Mouse (Mus musculus): ENCODE results near the gene Nmnat1.
"Not testable (repeated sequence)": the region's sequence is repeated elsewhere in the genome, so short reads cannot be mapped to it uniquely, and the experiment has no call there.

Nmnat1 gene

GRCm38 (mm10) chr4:149489415-149490240 lies 4.6 kb upstream of the Nmnat1 start:
- no peak for DNase-seq

GRCm38 (mm10) chr4:149487729-149488128 lies 2.7 kb upstream of the Nmnat1 start:
- no peak for DNase-seq

DNA sequence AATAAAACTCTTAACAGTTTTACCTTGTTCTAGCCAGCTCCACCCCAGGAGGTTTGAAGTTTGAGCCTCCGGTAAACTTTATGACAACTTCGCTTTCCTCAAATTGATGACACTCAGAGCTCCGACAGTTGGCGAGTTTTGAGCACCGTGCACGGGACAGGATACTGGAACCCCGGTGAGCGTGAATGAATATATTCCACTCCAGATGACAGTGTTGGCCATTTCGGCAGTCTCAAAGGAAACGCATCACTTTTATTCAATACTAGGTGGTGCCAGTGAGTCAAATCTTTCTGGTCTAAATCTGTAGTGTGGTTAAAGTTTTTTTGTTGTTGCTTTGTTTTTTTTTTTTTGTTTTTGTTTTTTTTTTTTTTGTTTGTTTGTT lies 814 bp upstream of the Nmnat1 start:
- no peak for DNase-seq

DNA sequence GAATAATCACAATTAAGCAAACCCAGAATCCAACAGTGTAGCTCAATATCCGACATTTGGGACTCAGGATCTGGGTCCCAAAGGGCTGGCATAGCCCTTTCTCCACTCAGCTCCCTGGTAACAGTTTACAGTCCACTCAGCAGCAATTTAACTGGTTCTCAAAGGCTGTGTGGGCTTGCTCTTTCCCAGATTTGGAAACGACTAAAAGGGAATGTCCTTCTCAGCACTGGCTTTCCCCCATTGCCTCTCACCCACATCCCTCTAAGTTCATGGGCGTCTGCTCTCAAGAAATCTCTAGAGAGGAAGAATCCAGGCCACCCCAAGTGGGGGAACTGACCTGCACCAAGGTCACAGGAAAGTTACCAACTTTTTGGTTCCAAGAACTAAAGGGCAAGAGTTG lies 436 bp downstream of the Nmnat1 start:
- no peak for DNase-seq

- no peak for DNase-seq
Observed at GRCm38 (mm10) chr4:149477078-149477477, 7.9 kb downstream of the Nmnat1 start, which contains the start of gene Tmem274. Gene Tmem274, plus strand, starts transcription at chr4:149477378.

DNA sequence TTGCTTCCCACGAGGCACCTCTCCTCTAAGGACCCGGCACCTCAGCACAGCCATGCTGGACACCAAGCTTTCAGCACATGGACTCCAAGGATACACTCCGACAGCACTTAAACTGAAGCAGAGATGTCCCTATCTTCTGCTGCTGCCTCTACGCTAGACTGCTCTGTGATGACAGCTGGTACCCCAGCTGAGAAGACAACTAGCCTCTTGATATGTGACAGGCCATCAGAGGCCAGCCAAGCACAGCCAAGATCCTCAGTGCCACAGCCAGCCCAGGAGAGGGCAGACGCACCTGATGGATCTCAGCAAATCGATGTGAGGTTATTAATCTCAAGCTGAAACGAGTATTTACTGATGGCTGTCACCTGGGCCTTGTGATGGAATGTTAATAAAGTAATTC lies 9.9 kb downstream of the Nmnat1 start:
- DNase-seq, result no peak

DNA sequence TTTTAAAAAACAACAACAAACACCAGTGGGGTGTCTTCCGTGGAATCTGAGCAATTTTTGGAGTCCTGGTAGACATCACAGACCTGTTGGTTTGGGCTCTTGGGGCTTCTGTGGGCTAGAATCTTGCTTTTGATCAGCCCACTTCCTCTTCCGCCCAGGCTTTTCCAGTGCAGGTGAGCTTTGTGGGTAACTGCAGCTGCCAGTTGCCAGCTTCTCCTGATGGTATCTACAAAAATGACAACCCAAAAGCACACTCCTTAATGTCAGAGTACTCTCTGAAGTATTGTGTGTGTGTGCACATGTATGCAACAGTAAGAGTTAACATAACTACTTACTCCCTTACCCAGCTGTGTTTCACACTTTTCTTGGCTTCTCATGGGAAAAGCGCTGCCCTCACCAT lies 15.4 kb downstream of the Nmnat1 start:
- DNase-seq, result no peak

DNA sequence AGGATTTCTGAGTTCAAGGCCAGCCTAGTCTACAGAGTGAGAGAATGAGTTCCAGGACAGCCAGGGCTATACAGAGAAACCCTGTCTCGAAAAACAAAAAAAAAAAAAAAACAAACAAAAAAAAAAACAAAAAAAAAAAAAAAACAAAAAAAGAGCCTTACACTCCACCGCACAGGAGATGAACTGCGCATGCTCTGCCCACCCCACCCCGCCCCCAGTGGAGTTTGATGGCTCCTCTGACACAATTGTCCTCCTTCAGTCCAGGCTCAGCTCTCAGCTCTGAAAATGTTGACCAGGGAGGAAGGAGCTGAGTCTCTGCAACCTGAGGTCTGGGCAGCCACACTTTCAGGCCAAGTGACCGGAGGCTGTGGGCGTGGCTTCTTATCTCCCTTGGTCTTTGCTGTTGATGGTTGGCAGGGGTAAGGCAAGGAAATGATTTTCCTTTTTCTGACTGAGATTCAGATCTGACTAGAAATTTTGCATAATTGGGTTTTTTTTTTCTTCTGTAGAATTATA lies 21.5 kb downstream of the Nmnat1 start:
- no peak for DNase-seq

GRCm38 (mm10) chr4:149462305-149462971 lies 22.6 kb downstream of the Nmnat1 start:
- no peak for DNase-seq

GRCm38 (mm10) chr4:149461579-149462304 lies 23.3 kb downstream of the Nmnat1 start:
- no peak for DNase-seq

GRCm38 (mm10) chr4:149460475-149460874 lies 24.5 kb downstream of the Nmnat1 start:
- DNase-seq, result not testable (repeated sequence)

DNA sequence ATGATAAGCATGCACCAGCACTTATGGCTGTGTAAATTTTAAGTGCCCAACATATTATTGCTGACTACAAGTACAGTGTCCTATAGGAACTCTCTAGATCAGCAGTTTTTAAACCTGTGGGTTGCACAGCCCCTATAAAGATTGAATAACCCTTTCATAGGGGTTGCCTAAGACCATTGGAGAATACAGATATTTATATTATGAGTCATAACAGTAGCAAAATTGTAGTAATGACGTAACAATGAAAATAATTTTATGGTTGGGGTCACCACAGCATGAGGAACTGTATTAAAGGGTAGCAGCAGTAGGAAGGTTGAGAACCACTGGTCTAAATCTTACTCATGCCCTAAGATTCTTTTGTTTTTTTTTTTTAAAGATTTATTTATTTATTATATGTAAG lies 25.6 kb downstream of the Nmnat1 start:
- no peak for DNase-seq

DNA sequence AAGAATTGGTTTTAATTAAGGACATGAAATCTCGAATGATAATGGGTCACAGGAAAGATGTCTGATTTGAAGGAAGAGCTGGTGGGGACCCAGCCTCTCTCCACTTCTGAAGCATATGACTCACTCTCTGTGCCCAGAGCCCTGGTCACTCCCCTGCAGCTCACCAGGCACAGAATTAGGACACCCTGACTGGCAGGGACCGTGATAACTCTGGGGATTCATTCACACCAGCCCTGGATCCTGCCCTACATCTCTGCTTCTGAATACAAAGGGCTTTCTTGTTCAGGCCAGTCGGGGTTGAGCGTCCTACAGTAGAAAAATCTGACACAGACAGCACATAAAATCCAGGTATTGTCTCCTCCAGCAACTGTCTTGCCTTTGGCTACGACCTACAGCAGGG lies 26.5 kb downstream of the Nmnat1 start:
- no peak for DNase-seq

DNA sequence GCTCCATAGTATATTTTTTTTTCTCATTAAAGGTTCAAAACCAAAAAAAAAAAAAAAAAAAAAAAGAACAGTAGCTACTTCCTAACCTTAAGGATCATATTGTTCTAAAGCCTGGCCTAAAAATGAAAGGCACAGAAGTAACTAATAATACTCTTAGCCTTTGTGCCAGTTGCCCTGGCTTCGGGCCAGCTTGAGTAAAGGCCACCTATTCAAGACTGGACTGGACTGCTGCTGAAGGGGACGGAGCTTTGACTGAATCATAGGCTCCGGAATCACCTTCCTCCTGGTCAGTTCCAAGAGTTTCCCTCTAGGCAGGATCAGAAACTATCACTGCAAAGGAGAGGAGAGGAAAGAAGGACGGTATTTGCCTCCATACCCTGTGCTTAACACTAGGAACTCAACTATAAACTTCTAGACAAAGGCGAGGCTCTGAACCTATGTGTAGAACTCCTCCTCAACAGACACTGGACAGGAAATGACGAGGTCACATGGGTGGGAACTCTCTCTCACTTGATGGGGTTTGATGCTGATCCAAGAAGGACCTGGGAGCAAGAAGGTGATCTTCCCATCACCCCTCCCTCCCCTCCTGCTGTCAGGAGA lies 27.1 kb downstream of the Nmnat1 start:
- DNase-seq, result no peak

GRCm38 (mm10) chr4:149457163-149457562 lies 27.8 kb downstream of the Nmnat1 start:
- DNase-seq, result not testable (repeated sequence)

DNA sequence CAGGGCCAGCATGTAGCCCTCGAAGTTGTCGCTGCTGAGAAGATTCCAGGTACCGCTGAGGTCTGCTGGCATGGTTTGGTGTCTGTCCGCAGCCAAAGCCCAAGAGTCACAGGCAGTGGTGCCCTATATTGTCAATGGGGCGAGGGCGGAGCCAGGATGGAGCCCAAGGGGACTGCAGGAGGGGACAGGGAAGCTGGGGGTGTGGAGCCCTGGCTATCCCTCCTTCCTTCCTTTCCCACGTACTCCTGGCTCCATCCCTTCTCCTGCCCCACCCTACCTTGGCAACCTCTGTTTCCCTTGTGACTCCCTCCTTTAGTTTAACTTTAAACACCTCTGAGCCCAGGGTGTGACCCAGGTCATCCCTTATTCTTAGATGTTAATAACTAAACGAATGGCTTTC lies 30.1 kb downstream of the Nmnat1 start, which contains the start of gene Rbp7:
TSS of gene Rbp7 (minus strand) at position 100 of the 400 bp plus-strand sequence.
- DNase-seq, result no peak

DNA sequence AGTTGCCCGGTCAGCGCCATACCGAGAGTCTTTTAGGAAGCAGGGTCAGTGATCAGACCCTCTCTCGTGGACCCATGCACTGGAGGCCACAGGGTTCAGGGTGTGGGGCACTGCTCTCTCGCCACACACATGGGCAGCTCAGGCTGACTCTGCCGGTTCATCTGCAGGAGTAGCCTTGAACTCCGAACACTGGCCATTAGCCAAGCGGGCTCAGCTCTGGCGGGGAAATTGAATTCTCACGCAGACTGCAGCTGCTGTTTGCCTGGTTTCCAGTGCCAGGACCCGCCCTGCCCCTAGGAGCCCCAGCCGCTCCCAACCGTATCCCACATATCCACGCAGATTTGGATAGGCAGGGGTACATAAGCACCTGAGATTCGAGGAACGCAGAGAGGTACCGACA lies 30.7 kb downstream of the Nmnat1 start:
- peak; percentile 13 for DNase-seq

DNA sequence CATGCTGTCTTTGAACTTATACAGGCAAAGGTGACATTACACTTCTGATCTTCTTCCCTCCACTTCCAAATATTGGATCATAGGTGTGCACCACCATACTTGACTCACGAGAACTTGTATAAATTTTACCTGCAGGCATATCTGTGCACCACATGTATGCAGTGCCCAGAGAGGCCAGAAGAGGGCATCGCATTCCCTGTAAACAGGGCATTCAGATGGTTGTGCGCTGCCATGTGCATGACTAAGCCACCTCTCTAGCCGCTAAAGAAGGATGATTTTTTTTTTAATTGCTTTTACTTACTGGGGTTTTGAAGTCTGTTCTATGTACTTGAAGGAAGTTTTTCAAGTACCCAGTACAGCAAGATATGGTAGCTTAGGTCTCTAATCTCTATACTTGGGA lies 31.3 kb downstream of the Nmnat1 start:
- peak; percentile 39 for DNase-seq

GRCm38 (mm10) chr4:149450636-149451035 lies 34.4 kb downstream of the Nmnat1 start:
- no peak for DNase-seq

- no peak for DNase-seq
Observed at GRCm38 (mm10) chr4:149446309-149446708, 38.7 kb downstream of the Nmnat1 start.

GRCm38 (mm10) chr4:149445868-149446267 lies 39.1 kb downstream of the Nmnat1 start:
- peak; percentile 67 for DNase-seq

DNA sequence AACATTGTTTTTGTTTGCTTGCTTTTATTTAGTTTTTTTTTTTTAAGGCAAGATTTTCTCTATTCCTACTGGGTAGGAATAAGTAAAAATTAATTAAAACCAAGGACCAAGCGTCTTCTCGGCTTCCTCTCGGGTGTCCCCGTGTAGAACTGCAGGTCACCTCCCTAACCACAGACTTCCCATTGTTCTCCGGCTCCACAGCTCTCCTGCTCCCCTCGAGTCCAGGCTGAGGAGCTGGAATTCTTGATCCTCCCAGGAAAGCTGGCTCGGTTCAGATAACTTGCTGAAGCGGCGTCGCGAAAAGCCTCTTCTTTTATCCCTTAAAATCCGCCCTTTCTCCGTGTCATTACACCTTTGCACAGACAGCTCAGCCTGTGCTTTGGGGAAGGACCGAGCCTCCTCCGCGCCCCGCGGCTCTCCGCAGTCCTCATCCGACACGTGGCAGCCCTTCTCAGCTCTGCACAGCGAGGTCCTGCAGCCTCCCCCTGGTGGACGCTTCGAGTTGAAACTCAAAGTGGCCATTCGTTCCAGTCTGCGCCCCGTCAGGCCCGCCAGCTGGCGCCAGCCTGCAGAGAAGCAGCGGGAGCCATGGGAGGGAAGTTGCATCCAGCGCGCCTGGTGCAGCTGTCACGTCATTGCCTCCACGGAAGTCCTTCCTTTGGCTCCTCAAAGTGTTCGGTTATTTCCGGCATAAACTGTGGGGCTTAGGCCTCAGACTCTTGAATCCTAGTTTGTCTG lies 39.9 kb downstream of the Nmnat1 start:
- DNase-seq, result peak; percentile 86
